Mouse (Mus musculus): ENCODE data around the gene Tex28.
"Not testable (repeated sequence)": the region's sequence is repeated elsewhere in the genome, so short reads cannot be mapped to it uniquely, and the experiment has no call there.

Tex28 gene

DNA sequence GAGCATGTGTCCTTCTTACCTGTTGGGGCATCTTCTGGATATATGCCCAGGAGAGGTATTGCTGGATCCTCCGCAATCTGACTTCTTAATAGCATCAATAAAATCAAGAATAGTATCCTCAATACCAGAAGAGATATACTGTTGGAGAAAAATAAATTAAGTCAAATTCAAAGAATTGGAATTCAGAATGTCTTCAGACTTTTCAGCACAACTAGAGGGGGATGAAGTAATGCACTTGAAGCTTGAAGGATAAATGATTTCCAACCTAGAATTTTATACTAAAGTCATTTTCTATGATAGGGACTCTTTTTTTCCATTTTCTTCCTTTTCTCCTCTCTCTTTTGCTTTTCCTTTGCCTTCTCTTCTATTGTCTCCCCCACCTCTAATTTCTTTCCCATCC is at the start of gene Tex28:
TSS of gene Tex28 (minus strand) at position 101 of the 400 bp plus-strand sequence.
- no peak for DNase-seq (ENCODE audit: low read depth)

DNA sequence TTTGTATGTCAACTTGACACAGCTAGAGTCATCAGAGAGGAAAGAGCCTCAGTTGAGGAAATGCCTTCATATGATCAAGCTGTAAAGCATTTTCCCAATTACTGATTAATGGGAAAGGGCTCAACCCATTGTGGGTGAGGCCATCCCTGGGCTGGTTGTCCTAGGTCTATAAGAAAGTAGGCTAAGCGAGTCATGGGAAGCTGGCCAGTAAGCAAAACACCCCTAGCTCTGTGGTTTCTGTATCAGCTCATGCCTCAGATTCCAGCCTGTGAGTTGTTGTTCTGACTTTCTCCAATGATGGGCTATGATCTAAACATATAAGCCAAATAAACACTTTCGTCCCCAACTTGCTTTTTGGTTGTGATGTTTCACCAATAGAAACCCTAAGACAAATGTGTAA is 35.9 kb upstream of the Tex28 start:
- DNase-seq (ENCODE audit: low read depth), result no peak

DNA sequence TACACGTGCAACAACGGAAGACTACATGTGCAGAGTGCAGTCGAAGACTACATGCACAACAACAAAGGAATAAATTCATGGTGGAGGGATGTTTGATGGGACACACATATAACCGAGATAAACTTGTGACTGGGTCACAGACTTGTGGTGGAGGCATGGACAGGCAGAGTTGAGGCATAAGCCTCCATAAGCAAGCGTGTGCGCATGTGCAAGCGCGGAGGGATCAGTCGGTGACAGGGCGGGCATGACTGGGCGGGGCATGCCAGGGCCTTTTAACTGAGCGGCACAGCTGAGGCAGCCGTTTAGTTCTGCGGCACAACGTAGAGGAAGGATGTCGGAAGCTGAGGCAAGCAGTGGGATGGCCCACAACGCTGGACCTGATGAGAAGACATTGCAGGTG is 9.3 kb upstream of the Tex28 start, which contains the start of gene Tktl1:
TSS of gene Tktl1 (plus strand) at position 301 of the 400 bp plus-strand sequence.
- no peak for DNase-seq (ENCODE audit: low read depth)

DNA sequence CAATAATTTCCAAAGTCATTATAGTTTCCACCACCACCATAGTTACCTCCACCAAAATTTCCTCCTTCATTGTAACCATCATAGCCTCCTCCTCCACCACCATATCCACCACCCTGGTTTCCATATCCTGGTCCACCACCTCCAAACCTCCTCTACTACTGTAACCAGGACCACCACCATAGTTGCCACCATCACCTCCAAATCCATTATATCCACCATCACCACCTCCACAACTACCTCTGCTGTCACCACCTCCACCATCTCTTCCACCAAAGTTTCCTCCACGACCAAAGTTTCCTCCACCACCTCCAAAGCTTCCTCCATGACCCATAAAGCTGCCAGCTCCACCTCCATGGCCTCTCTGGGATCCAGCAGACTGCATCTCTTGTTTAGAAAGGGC is 32.4 kb downstream of the Tex28 start, which contains the start of gene Mecp2:
TSS of gene Mecp2 (minus strand) at position 101 of the 400 bp plus-strand sequence.
- not testable (repeated sequence) for DNase-seq (ENCODE audit: low read depth)

DNA sequence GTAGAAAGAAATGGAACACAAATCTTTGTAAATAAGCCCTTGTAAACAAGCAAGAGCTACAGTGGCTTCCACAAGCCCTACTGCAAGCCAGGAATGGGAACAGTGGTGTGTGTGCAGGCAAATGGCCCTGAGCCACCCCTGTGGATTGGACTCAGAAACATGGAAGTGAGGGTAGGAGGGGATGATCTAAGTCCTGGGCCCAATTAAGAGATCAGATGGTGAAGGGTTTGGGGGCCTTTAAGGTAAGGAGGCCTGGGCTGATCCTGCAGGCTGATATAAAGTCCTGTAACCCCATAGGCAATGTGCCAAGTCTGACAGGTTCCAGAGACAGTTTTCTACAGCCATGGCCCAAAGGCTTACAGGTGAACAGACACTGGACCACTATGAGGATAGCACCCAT is 40.5 kb downstream of the Tex28 start, which contains the start of gene Opn1mw:
TSS of gene Opn1mw (plus strand) at position 301 of the 400 bp plus-strand sequence.
- no peak for DNase-seq (ENCODE audit: low read depth)

DNA sequence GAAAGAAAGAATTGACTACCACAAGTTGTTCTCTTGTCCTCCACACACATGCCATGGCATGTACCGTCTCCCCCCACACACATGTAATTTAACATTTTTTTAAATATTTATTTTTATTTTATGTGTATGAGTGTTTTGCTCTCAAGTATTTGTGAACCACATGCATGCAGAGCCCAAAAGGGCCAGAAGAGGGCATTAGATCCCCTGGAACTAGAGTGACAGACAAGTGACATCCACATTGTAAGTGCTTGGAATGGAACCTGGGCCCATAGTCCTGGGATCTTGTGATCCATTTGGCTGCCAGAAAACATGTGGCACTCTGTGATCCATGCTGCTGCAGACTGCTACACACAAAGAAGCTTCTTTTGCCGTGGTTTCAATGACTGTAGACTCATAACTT is 42.7 kb downstream of the Tex28 start:
- peak; percentile 43 for DNase-seq (ENCODE audit: low read depth)

DNA sequence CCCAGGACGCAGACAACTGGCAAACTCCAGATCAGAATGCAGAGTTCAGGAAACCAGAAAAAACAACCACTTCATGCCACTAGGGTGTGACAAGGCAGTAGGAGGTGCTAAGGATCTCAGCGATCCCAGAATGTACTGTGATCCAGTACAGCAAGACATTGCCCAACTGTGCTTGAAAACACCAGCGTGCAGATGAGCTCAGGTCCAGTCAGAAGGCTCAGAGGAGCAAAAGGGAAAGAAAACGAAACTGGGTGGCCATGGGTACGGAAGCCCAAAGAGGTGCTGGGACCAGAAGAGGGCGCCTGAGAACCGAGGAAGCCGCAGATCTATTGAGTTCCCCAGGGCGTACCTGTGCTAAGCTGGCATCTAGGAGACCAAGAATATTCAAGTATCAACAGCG is 52.1 kb downstream of the Tex28 start:
- DNase-seq (ENCODE audit: low read depth), result peak; percentile 89

DNA sequence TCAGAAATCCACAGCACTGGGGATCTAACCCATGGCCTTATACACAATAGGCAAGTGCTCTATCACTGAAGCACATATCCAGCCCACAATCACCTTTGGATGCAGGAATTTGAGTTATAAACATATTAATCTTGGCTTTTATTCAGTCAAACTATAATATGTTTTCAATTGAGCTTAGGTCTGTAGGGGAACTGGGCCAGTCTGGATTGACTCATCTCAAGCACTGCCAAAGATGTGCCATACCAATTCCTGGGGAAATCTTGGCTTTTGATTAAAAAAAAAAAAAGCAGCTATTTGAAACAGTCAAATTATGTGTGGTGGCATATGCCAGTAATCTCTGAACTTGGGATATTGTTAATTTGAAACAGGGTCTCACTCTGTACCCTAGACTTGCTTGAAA is 53.6 kb downstream of the Tex28 start:
- no peak for DNase-seq (ENCODE audit: low read depth)

DNA sequence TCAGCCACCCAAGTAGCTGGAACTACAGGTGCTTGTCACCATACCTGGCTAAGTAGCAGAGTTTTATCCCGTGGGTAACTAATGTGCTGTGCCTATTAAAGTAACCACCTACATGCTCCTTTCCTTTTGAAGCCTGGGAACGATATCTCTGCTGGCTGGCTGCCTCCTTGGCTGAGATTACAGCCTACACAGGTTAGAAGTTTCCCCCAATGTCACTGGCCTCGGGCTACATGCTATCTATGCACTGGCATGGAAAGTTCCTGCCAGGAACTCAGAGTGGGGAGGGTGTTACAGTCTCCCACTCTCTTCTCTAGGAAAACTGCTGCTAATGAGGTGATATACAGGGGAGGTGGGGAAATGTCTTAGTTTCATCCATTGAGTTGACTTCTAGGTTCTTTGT is 58.9 kb downstream of the Tex28 start:
- DNase-seq (ENCODE audit: low read depth), result no peak

DNA sequence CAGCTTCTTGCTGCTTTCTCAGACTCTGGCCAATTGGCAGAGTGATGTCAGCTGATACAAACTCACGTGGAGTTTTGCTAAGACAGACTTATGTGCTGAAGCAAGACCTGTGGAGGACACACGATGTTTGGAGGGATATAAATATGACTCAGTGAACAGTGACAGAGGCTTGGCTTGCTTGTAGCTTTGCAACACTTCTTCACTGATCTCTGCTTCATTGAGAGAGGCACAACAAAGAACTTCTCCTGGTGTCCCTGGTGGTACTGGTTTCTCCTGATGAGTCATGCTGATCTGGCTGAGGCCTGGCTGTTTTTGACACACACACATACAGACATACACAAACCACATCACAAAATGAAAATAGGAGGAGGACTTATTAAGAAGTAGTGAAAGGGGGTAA is 61.7 kb downstream of the Tex28 start:
- DNase-seq (ENCODE audit: low read depth), result peak; percentile 70

DNA sequence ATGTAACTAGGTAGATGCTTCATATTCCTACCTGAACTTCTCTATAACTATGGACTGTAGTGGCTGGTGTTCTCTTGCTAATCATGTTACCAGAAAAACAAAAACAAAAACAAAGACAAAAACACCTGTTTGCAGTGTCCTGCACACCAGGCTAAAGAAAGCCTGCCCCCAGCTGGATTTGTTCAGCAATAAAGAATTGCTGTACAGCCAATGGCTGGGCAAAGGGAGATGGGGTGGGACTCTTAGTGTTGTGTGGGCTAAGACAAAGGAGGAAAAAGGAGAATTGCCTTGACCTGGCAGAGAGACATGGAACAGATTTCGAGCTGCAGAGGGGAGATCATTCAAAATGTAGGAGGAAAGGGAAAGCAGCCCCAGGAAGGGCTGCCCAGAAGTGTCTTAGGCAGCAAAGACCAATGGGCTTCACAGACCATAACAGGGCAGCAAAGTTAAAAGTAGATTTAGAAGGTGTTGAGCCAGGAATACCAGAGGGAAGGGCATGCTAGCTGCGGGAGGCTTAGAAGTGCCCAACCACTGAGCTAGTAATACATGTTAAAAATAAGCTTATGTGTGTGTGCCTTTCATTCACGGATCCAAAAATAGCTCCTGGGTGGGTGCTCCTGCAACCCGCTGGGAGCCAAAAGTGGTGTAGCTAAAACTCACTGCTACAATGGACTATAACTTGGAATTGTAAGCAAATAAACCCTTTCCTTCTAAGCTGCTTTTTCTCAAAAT is 64.0 kb downstream of the Tex28 start:
- DNase-seq (ENCODE audit: low read depth), result no peak
